Mouse (Mus musculus): ENCODE measurements around the gene Elp4.

GRCm38 (mm10) chr2:105771314-105771713 lies 133.1 kb downstream of the Elp4 start:
- TF ChIP-seq CTCF (IDR thresholded peaks at IDR 0.05; ENCODE audit: extremely low read depth, insufficient read depth, insufficient read length, insufficient replicate concordance) (no peak), POLR2A (IDR thresholded peaks at IDR 0.05; ENCODE audit: low read depth, low read length) (no peak)

Measured in spleen, adult 2 months (tissue).